Mouse (Mus musculus): ENCODE data around the gene Slco2b1.

Slco2b1 gene

DNA sequence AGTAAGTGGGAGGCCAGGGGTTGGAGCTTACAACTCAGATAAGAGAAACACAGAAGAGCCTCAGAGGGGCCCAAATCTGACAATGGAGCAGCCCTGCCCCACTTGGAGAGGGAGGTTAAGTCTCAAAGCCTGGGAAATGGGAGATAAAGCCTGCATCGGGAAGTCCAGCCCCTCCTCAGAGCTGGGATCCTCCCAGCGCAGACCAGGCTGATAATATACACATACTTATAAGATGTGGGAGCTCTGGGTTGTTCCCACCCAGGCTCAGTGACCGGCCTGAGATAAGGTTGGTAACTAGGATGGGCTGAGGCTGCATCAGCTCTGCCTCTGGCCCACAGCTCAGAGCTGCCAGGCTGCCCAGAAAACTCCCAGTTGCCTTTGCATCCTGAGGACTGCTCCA lies 69.1 kb downstream of the Slco2b1 start:
- DNase-seq = no peak

DNA sequence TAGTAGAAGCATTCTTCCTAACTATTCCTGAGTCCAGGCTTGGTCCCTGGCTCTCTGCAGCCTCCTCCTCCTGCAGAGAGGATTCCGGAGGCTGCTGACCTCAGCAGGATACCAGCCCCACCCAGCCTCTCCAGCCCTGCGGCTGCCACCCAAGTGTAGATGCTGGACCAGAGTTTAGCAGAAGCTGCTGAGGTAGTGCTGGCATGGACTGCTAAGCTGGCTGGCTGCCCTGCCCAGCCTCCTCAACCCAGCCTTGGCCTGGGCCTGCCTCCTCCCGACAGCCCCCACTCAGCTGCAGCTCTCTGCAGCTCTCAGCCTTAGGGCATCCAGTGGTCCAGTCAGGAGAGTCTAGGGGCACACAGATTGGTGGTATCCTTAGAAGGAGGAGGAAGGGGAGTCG lies 69.9 kb downstream of the Slco2b1 start:
- no peak for DNase-seq

DNA sequence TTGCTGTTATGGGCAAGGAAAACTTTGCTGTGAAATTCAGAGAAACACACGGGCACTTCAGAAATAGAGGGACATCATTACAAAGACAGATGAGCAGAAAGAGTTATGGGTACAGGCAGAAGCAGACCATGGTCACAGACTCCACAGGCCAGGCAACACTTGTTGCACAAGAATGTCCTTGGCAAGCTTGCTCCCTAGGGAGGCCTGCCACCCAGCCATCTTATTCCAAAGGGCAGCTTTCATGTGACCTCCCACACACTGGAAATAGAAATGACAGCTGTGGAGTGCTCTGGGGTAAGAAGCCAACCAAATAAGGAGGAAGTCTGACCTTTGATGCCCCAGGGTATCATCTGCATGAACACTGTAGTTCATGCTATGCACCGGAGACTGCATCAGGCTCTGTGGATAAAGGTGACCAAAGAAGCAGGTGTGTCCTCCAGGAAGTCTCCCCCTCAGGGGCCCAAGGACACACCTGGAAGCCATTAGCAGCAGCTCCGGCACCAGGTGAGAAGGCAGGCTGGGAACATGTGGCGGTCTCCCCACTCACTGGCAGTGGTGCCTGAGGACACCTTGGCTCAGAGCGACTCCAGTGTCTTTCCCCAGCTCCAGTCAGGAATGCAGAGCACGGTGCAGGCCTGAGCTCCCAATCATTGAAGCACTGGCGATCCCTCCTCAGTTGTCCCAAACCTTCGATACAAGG lies 77.0 kb downstream of the Slco2b1 start:
- no peak for DNase-seq

DNA sequence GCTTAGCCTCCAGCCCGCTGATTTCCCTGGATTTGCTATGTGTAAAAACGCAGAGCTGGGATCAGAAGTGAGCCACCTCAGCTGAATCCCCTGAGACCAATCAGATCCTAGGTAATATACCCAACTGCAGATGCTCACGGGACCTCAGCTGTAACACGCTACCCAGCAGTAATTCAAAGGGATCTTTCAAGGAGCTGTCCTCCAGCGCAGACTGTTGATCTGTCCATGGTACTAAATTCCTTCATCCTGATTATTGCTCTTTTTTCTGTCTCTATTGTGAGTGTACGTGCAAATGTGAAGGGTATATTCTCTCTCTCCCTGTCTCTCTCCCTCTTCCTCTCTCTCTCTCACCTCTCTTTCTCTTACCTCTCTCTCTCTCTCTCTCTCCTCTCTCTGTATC lies 78.9 kb downstream of the Slco2b1 start:
- no peak for DNase-seq

DNA sequence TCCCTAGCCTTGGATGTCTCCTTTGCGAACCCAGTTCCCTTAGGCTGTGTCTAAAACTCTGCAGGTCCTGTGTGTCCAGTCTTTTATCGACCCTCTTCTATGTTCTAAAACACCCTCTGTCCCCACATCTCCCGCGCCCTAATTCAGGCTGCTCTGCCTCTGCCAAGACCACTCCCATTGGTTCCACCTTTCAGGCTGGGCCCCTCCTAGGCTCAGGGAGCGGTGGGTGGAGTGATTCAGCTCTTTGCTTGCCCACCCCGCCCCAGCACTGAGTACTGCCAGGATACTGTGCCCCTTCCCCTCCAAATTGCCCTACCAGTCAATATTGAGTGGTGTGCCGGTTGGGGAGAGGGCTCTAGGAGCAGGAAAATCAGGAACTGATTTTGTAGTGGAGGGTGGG lies 83.8 kb downstream of the Slco2b1 start:
- no peak for DNase-seq

DNA sequence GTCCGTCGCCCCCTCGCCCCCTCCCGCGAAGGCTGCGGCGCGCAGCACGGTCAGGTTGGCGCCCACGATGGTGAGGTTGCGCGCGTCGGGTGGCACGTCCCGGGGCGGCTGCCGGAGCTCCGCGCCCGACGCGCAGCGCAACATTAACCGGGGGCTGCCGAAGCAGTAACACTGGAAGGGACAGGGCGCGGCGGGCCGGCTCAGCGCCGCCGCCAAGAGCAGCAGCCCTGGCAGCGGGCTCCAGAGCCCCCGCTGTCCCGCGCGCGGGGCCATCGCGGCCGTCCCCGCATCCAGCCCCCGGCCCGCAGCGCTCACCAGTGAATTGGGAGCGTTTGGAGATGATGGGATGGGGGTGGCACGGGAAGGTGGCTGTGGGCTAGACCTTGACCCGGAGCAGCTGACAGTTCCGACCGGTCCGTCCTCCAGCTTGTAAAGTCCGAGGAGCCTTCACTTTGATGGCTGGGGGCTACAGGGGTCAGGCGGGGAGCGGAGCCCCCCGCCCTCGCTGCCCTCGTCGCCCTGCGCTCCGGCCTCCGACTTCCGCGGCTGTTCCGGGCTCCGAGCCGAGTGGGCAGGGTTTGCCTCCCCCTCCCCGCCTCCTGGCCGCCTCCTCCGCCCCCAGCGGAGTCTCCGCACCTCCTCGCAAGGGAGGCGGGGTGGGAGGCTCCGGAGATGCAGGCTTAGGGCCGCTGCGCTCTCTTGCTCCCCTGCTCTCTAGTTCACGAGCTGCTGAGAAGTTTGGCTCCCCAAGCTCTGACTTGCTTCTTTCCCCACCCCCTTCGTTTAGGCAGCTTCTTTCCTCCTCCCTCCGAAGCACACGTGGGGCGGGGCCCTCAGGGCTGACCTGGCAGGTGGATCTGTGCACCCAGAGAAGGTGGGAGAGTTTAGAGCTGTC lies 84.5 kb downstream of the Slco2b1 start, which contains the start of gene Tpbgl:
Tpbgl (minus strand) TSS at position 728 of the 895 bp plus-strand sequence.
- peak; percentile 43 for DNase-seq

- peak; percentile 94 for DNase-seq
Observed at GRCm38 (mm10) chr7:99625722-99626375, 85.3 kb downstream of the Slco2b1 start.

DNA sequence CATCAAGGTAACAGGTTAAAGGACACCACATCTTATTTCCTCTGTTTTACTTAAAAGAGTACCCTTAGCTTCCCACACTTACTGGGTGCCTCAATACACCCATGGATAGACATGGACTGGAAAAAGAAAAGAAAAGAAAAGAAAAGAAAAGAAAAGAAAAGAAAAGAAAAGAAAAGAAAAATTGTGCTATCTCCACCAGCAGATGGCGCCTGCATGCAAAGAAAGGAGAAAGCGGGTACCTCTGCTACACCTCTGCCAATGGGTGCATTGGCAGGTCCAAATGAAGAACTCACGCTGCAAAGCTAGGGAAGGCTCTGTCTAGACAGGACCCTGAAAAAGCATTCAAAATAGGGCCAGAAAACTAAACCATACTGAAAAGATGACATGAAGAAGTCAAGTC lies 92.3 kb downstream of the Slco2b1 start:
- DNase-seq = peak; percentile 58

GRCm38 (mm10) chr7:99618264-99618663 lies 92.9 kb downstream of the Slco2b1 start:
- no peak for DNase-seq
